Mouse (Mus musculus) forebrain, embryonic 11.5 days (tissue): ENCODE results near the gene Krt80. TPM values are rescaled to one million over a fixed set of nuclear protein-coding genes. Genes with fewer than 3 reads are reported as not detected.

Experiments
- ATAC-seq: fragments of 200-750 bp; cut with Nextera tagmentation; replicated peaks from 2 replicates; pipeline ENCODE4 v1.8.0; 2017; ENCODE audit warnings: moderate TSS enrichment; ENCODE audit not compliant: low FRiP score
- DNase-seq: peaks from one replicate; pipeline ENCODE4 v3.0.0-alpha.2; 2017; ENCODE audit warnings: low spot score
- H3K27ac ChIP-seq: fragments of 300-500 bp; sonication (generic); 2 replicates; pipeline ENCODE4 v1.5.1; 2014; ENCODE audit warnings: low read depth, low read length
- H3K27me3 ChIP-seq: fragments of 300-500 bp; sonication (generic); 2 replicates; pipeline ENCODE4 v1.6.1; 2014; ENCODE audit warnings: mild to moderate bottlenecking, low read length, mixed read lengths; ENCODE audit not compliant: control insufficient read depth, insufficient read depth
- H3K36me3 ChIP-seq: fragments of 300-500 bp; sonication (generic); 2 replicates; pipeline ENCODE4 v1.6.1; 2014; ENCODE audit warnings: mild to moderate bottlenecking, low read length, moderate library complexity, mixed read lengths; ENCODE audit not compliant: control insufficient read depth, insufficient read depth
- H3K4me1 ChIP-seq: fragments of 300-500 bp; sonication (generic); replicated peaks from 2 replicates; pipeline ENCODE4 v1.6.1; 2014; ENCODE audit warnings: low read length, mixed read lengths; ENCODE audit not compliant: control insufficient read depth, insufficient read depth
- H3K4me2 ChIP-seq: fragments of 300-500 bp; sonication (generic); 2 replicates; pipeline ENCODE4 v1.6.1; 2014; ENCODE audit warnings: low read depth, mild to moderate bottlenecking, low read length, moderate library complexity, mixed read lengths; ENCODE audit not compliant: severe bottlenecking
- H3K4me3 ChIP-seq: fragments of 300-500 bp; sonication (generic); 2 replicates; pipeline ENCODE4 v1.5.1; 2014; ENCODE audit warnings: low read depth, low read length
- H3K9ac ChIP-seq: fragments of 300-500 bp; sonication (generic); 2 replicates; pipeline ENCODE4 v1.6.1; 2014; ENCODE audit warnings: low read length
- H3K9me3 ChIP-seq: fragments of 300-500 bp; sonication (generic); 2 replicates; pipeline ENCODE4 v1.6.1; 2016; ENCODE audit warnings: low read length, mixed read lengths; ENCODE audit not compliant: control insufficient read depth
- WGBS: fragments of 180-500 bp; shearing (Covaris S2); extraction: QIAGEN DNeasy Blood & Tissue Kit; methylation state at CpG from one replicate; pipeline ENCODE4 v1.1.7; 2014; 5-methylcytosine and 5-hydroxymethylcytosine counted together
- polyA plus RNA-seq: library from polyadenylated mRNA; unstranded; fragments of >200 nt; fragmentation: Nextera tagmentation; extraction: Ambion mirVana; gene quantifications from 2 replicates; pipeline ENCODE4 v1.2.1, GENCODE M21; 2014

Gene Krt80
- polyA plus RNA-seq, 1 experiment from 2014 or later: not detected

DNA sequence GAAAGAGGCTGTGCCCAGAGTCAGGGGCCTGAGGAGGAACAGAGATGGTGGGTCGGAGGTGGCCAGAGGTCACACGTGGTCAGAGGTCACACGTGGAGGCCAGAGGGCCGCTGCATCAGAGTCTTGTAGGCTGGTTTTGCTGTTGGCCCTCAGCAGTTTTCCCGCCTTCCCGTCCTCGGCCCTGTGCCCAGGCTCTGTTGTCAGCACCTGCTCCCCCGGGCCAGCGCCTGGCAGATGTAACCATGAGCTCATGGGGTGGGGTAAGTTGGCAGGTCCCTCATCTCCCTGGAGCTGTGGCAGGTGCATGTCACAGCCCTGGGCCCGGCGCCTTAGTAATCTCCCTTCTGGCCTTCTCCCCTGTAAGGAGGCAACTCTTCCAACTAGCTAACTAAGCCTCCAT lies 12.8 kb upstream of the Krt80 start:
- no peak overlapping the region for H3K27ac ChIP-seq
- ATAC-seq (no peak), DNase-seq (no peak)
- WGBS: 85% methylated on average over 11 of the region's 11 CpGs
- no peak overlapping the region for H3K4me3 ChIP-seq
- no peaks in the 10 kb centered on the region for H3K9me3 ChIP-seq
- H3K9ac ChIP-seq: no peak overlapping the region
- H3K4me1 ChIP-seq: no peaks in the 10 kb centered on the region; the same call in 1 of the 2 replicates
- H3K27me3 ChIP-seq: no peaks in the 10 kb centered on the region
- H3K36me3 ChIP-seq: no peaks in the 10 kb centered on the region
- H3K4me2 ChIP-seq: no peak overlapping the region

DNA sequence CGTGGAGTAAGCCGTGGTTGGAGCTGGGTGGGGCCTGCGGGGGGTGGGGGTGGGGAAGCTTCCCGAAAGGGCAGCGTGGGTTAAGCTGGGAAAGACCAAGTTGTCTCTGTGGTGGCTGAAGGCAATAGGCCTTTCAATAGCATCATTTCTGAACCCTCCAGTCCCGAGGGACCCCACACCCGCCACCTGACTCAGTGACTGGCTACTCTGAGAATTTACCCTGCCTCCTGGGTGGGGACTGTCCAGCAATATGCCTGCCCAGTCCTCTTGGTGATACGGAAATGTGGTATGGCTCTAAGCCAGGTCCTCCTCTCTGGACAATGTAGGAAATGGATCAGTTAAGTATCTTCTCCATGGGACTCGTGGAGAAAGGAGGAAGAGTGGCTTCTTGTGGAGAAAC lies 11.8 kb upstream of the Krt80 start:
- no peak overlapping the region for H3K4me3 ChIP-seq
- H3K9me3 ChIP-seq: no peaks in the 10 kb centered on the region
- ATAC-seq (no peak), DNase-seq (no peak)
- no peaks in the 10 kb centered on the region for H3K36me3 ChIP-seq
- H3K9ac ChIP-seq: no peak overlapping the region
- no peak overlapping the region for H3K4me2 ChIP-seq
- no peak overlapping the region for H3K27ac ChIP-seq
- 69% methylated on average over 9 of the region's 9 CpGs for WGBS
- no peaks in the 10 kb centered on the region; the same call in 1 of the 2 replicates for H3K4me1 ChIP-seq
- H3K27me3 ChIP-seq: no peaks in the 10 kb centered on the region

DNA sequence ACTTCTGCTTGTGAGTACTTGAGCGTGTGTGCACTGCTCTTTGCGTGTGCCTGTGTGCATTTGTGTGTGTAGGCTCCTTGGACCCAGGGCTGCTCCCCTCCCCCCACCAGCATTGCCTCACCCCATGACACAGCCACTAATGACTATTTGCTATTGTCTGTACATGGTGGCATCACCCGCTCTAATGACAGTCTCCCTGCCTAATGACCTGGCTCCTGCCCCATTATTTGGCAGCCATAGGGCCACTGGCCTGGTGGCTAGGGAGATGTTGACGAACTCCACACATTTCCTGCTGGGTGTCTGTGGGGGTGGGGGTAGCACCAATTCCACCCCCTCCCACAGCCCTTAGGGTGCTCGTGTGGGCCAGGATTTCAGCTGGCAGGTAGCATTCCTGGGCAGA lies 8.7 kb upstream of the Krt80 start:
- no peak overlapping the region for H3K4me2 ChIP-seq

DNA sequence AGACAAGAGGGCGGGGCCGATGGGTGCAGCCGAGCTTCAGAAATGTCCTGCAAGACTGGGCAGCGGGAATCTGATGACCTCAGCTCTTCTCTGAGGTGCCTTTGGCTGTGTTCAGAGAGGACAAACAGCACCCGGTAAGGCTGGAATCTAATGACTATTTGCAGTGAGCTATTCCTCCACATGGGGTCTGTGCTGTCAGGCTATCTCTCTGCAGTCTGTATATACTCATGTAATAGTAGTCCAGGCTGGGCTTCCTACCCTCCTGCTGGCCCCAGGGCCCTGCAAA lies 6.8 kb upstream of the Krt80 start:
- Histone ChIP-seq H3K9ac (no peak overlapping the region), H3K36me3 (no peaks in the 10 kb centered on the region), H3K27me3 (no peaks in the 10 kb centered on the region), H3K4me1 (no peaks in the 10 kb centered on the region; the same call in 1 of the 2 replicates), H3K27ac (no peak overlapping the region), H3K4me3 (no peak overlapping the region), H3K9me3 (no peaks in the 10 kb centered on the region), H3K4me2 (no peak overlapping the region)
- no peak for DNase-seq
- no peak for ATAC-seq
- WGBS: 73% methylated on average over 5 of the region's 5 CpGs

More for the DNA sequence above, 8.7 kb upstream of the Krt80 start:
- Histone ChIP-seq H3K4me1 (no peaks in the 10 kb centered on the region; the same call in 1 of the 2 replicates), H3K9ac (no peak overlapping the region), H3K36me3 (no peaks in the 10 kb centered on the region), H3K27me3 (no peaks in the 10 kb centered on the region), H3K27ac (no peak overlapping the region), H3K9me3 (no peaks in the 10 kb centered on the region), H3K4me3 (no peak overlapping the region)
- DNase-seq (no peak), ATAC-seq (no peak)
- WGBS: 72% methylated on average over 5 of the region's 5 CpGs

DNA sequence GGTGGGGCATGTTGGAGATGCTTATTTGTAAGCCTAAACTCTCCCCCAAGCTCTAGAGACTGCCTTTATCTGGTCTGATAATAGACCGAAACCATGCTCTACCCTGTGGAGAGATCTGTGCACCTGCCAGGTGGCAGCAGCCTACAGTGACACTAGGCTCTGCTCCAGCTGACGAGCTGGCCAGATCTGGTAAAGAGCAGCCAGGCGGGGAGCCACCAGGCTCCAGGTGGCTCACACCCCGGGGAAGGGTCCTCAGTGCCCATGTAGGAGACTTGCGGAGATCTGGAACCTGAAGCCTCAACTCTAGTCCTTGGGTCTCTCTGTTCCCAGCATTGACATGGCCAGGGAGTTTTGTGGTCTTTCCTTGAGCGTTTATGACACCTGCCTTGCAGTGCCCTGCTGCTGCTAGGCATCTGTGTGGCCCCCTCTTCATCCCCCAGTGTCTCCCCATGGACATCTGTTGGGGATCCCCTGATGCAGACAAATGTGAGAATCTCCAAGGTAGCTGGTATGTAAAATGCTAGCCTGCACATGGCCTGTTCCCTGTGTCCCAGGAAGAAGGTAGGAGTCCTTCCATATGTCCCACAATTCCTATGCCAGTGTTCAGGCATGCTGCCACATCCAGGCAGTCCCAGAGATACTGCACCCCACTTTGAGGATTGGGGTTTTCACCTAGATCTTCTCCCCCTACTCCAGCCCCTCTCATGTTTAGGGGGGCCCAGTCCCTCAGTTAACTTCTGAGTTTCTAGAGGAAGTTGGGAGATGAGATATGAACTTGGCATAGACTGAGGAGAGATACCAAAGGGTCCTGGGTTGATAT lies 6.2 kb upstream of the Krt80 start:
- Histone ChIP-seq H3K27ac (no peak overlapping the region), H3K27me3 (no peaks in the 10 kb centered on the region), H3K4me3 (no peak overlapping the region), H3K9me3 (no peaks in the 10 kb centered on the region), H3K36me3 (no peaks in the 10 kb centered on the region), H3K4me2 (no peak overlapping the region), H3K4me1 (no peaks in the 10 kb centered on the region; the same call in 1 of the 2 replicates), H3K9ac (no peak overlapping the region)
- WGBS: 71% methylated on average over 6 of the region's 6 CpGs
- no peak for ATAC-seq
- DNase-seq: no peak

DNA sequence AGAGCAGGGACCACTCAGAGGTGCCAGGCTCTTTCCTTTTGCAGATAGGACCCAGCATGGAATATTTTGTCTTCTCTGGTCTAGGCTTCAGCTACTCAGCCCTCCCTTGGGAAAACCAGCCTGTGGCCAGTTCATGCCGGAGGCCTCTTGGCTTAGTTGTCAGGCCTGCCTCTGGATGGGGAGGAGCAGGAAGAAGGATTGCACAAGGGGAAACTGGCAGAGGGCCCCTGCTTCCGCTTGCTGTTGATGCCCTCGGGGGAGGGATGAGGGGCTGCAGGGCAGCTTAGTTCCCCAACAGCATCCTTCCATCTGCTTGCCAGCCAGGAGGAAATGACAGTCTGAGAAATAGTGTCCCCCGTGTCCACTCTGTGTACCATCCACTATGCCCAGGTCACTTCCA lies 4.9 kb upstream of the Krt80 start:
- DNase-seq: no peak
- H3K27ac ChIP-seq: no peak overlapping the region
- WGBS: 71% methylated on average over 4 of the region's 4 CpGs

DNA sequence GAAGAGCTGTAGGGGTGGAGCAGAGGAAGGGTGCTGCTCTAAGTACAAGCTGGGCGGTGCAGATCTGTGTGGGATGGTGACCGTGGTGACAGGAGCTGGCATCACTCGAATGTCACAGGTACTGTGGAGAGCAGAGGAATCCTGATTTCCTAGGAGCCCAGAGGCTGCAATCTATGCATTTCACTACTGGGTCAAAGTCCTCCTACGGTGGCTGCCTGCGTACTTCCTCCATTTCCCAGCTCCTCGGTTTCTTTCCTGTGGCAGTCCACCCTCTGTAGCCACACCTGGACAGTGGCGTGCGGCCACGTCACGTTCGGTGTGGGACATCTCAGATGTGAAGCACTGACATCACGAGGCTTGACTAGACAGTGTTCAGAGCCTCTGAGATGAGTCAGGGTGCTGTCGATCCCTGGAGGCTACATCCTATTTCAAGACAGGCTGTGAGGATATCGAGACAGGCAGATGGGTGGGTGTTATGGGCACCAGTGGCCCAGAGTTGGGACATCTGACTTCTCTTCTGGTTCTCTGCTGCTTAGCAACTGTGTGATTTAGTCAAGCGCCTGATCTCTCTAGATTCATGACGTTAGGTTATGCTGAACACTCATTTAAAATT lies 3.4 kb upstream of the Krt80 start:
- no peak for ATAC-seq
- 90% methylated on average over 16 of the region's 16 CpGs for WGBS
- no peak for DNase-seq

More for the DNA sequence above, 4.9 kb upstream of the Krt80 start:
- ATAC-seq: no peak
- H3K36me3 ChIP-seq: no peaks in the 10 kb centered on the region
- no peaks in the 10 kb centered on the region for H3K27me3 ChIP-seq
- no peak overlapping the region for H3K4me3 ChIP-seq
- no peak overlapping the region for H3K4me2 ChIP-seq
- no peaks in the 10 kb centered on the region for H3K9me3 ChIP-seq
- H3K9ac ChIP-seq: no peak overlapping the region
- H3K4me1 ChIP-seq: no peaks in the 10 kb centered on the region; the same call in 1 of the 2 replicates

DNA sequence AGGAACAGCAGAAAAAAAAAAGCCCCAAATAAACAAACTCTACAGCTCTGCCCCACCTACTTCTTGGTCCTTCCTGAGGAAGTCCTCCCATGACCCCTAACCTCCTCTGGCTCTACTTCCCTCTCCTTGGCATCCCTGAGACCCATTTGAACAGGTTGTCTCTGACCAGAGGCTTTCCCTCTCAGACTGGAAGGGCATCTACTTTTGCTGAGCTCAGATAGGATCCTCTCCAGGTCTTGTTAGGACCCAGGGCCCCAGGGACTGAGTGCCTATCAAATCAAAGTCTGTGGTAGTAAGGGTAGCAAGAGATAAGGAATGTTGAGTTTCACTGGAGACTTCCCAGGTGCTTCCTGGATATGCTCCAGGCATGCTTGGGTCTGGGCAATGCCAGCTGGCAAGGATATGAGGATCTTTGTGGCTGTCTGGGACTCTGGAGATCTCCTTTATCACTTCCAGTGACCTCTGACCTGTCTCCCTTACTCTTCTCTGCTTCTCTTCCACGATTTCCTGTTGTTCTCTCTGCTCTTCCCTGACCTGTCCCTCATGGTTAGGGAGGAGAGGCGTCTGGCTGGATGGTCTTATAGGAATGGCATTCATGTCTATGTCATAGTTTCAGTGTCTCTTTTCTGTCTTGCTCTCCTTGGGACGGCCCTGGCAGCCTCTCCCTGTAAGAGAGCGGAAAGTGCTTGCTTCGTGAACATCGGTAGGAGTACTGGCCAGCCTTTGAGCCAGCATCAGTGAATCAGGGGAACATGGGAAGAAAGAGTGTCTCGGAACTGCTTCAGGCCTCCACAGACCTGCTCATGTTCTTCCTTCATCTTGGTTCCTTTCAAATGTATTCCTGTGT lies 2.4 kb upstream of the Krt80 start:
- 76% methylated on average over 7 of the region's 7 CpGs for WGBS
- H3K4me3 ChIP-seq: no peak overlapping the region
- H3K36me3 ChIP-seq: no peaks in the 10 kb centered on the region
- H3K4me1 ChIP-seq: no peaks in the 10 kb centered on the region
- H3K27me3 ChIP-seq: no peaks in the 10 kb centered on the region
- H3K9ac ChIP-seq: no peak overlapping the region
- DNase-seq (no peak), ATAC-seq (no peak)
- H3K9me3 ChIP-seq: no peaks in the 10 kb centered on the region
- H3K4me2 ChIP-seq: no peak overlapping the region
- no peak overlapping the region for H3K27ac ChIP-seq

More for the DNA sequence above, 3.4 kb upstream of the Krt80 start:
- Histone ChIP-seq H3K36me3 (no peaks in the 10 kb centered on the region), H3K9me3 (no peaks in the 10 kb centered on the region), H3K4me2 (no peak overlapping the region), H3K9ac (no peak overlapping the region), H3K4me1 (no peaks in the 10 kb centered on the region), H3K27me3 (no peaks in the 10 kb centered on the region), H3K27ac (no peak overlapping the region), H3K4me3 (no peak overlapping the region)
